Mouse (Mus musculus): ENCODE data around the gene Crocc.

- no peak for TF ChIP-seq POLR2A (IDR thresholded peaks at IDR 0.05; ENCODE audit: borderline replicate concordance, insufficient read depth, low read length)
- peak; percentile 86 for TF ChIP-seq CTCF (IDR thresholded peaks at IDR 0.05; ENCODE audit: borderline replicate concordance, insufficient read depth, low read depth, low read length)
Observed at GRCm38 (mm10) chr4:141069731-141070130, 9.4 kb upstream of the Crocc start.

Measured in cerebellum, adult 2 months (tissue).